Mouse (Mus musculus): ENCODE data around the gene Umodl1.

DNA sequence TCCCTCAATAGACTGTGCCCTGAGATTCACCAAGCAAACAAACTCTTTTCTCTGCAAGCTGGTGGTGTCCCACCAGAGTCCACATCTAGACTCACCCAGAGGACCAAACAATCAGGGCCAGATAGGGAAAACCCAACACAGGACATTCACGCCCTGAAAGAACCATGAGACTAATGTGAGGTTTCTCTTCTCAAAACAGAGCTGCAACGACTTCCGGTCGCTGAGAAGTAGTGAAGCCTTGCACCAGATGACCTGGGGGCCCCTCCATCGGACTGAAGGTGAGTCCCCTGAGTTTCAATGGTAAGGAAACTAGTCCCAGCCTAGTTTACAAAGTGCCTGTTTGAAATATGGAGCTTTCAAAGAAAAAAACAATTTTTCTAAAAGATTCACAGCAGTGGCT is 48.2 kb downstream of the Umodl1 start:
- TF ChIP-seq CTCF (IDR thresholded peaks at IDR 0.05; ENCODE audit: low read depth) (no peak), EP300 (optimal IDR thresholded peaks at IDR 0.05) (no peak)
